Mouse (Mus musculus): ENCODE measurements around the gene Serpina6. TPM values are rescaled to one million over a fixed set of nuclear protein-coding genes. Genes with fewer than 3 reads are reported as not detected.
"Not testable (repeated sequence)": the region's sequence is repeated elsewhere in the genome, so short reads cannot be mapped to it uniquely, and the experiment has no call there.

The Serpina6 gene
- polyA plus RNA-seq, 1 experiment from 2014 or later, result 75.1 TPM

DNA sequence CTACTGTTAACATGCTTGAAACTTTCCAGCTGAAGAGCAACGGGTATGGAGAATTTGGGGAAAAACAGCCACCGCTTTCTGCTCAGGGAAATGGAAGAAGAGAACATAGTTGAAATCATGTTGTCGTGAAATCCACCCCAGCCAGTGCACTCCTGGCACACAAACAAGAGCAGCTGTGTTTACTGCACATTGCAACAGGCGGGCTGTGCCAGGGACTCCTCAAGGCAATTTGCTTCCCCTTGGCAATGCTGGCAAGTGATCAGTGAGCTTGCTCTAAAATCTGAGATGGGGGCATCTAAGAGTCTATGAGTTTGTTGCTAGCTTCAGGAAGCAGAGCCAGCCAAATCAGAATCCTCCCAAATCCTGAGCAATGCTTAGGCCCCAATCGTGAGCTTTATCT is 13.3 kb upstream of the Serpina6 start:
- ATAC-seq (replicated peaks; ENCODE audit: low FRiP score, low TSS enrichment, low read depth) (no peak), DNase-seq (ENCODE audit: low spot score) (no peak)
- H3K9me3 ChIP-seq (ENCODE audit: control insufficient read depth, low read length), result no peaks in the 10 kb centered on the region
- H3K4me2 ChIP-seq (ENCODE audit: low read length), result no peak overlapping the region
- no peaks in the 10 kb centered on the region for H3K36me3 ChIP-seq (ENCODE audit: control insufficient read depth, insufficient read depth, low read length)
- no peak overlapping the region for H3K27ac ChIP-seq (ENCODE audit: low read depth)
- no peaks in the 10 kb centered on the region for H3K4me1 ChIP-seq (replicated peaks; ENCODE audit: control insufficient read depth, insufficient read depth, low read length)
- 83% methylated on average over 5 of the region's 5 CpGs for WGBS
- H3K9ac ChIP-seq (ENCODE audit: low read length), result no peak overlapping the region
- no peaks in the 10 kb centered on the region for H3K27me3 ChIP-seq (replicated peaks; ENCODE audit: control insufficient read depth, insufficient read depth, low read length)
- no peak overlapping the region for H3K4me3 ChIP-seq (ENCODE audit: low read depth, low read length)

DNA sequence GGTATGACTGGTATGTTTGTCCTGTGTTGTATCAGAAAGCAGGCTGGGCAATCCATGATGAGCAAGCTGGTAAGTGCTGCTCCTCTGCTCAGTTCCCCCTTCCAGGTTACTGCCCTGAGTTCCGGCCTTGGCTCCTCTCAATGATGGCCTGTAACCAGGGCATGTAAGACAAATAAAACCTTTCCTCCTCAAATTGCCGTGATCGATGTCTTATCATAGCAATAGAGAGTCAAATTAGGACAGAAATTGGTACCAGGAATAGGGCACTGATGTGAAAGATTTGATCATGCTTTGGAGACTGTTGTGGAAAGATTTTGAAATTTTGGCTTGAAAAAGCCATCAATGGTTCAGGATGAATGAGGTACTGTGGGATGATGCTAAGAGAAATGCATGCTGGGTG is 8.3 kb upstream of the Serpina6 start:
- no peak for DNase-seq (ENCODE audit: low spot score)
- no peak for ATAC-seq (replicated peaks; ENCODE audit: low FRiP score, low TSS enrichment, low read depth)
- no peaks in the 10 kb centered on the region for H3K9me3 ChIP-seq (ENCODE audit: control insufficient read depth, low read length)

DNA sequence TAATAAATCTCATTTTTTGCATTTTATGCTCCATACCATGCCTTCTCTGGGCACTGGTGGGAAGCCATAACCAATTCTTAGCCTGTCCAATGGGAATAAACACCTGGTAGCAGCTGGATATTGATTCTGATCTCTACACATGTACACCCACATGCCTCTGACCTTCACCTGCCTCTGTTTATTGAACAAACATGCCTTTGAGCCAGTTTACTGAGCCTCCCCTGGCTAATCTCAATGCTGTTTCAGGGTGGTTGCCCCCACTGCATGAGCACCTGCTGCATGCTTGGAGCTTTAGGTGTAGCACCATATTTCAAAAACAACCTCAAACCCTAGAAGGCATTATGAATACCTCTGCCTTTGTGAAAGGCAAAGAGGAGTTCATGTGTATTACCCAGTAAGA is 5.0 kb upstream of the Serpina6 start:
- not testable (repeated sequence) for H3K9me3 ChIP-seq (ENCODE audit: control insufficient read depth, low read length); H3K4me1 ChIP-seq (replicated peaks; ENCODE audit: control insufficient read depth, insufficient read depth, low read length); H3K4me3 ChIP-seq (ENCODE audit: low read depth, low read length); H3K4me2 ChIP-seq (ENCODE audit: low read length); H3K27ac ChIP-seq (ENCODE audit: low read depth); H3K27me3 ChIP-seq (replicated peaks; ENCODE audit: control insufficient read depth, insufficient read depth, low read length); ATAC-seq (replicated peaks; ENCODE audit: low FRiP score, low TSS enrichment, low read depth); H3K36me3 ChIP-seq (ENCODE audit: control insufficient read depth, insufficient read depth, low read length); H3K9ac ChIP-seq (ENCODE audit: low read length); DNase-seq (ENCODE audit: low spot score)

More for the DNA sequence above, 8.3 kb upstream of the Serpina6 start:
- Histone ChIP-seq H3K27me3 (replicated peaks; ENCODE audit: control insufficient read depth, insufficient read depth, low read length) (no peaks in the 10 kb centered on the region), H3K4me2 (ENCODE audit: low read length) (no peak overlapping the region), H3K27ac (ENCODE audit: low read depth) (no peak overlapping the region), H3K4me3 (ENCODE audit: low read depth, low read length) (no peak overlapping the region), H3K4me1 (replicated peaks; ENCODE audit: control insufficient read depth, insufficient read depth, low read length) (no peaks in the 10 kb centered on the region), H3K36me3 (ENCODE audit: control insufficient read depth, insufficient read depth, low read length) (no peaks in the 10 kb centered on the region), H3K9ac (ENCODE audit: low read length) (no peak overlapping the region)
- 88% methylated on average over 3 of the region's 3 CpGs for WGBS

DNA sequence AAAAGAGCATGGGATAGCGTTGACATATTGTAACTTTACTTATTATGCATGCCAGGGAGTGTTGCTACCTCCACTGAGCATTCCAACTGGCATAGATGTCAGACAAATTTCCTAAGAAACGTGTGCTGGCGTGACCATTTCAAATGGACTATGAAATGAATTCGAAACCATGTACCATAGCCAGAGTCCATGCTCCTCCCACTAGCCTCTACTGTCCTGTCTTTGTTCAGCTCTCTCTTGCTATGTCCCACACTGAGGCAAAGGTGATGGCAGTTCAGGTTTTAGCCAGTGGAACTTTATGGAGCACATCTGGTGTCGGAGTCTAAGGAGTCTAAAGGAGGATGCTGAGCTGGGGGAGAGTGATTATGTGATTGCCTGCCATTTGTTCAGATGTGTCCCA is 3.1 kb upstream of the Serpina6 start:
- Histone ChIP-seq H3K9ac (ENCODE audit: low read length) (no peak overlapping the region), H3K36me3 (ENCODE audit: control insufficient read depth, insufficient read depth, low read length) (no peaks in the 10 kb centered on the region), H3K4me2 (ENCODE audit: low read length) (no peak overlapping the region), H3K4me3 (ENCODE audit: low read depth, low read length) (no peak overlapping the region), H3K27me3 (replicated peaks; ENCODE audit: control insufficient read depth, insufficient read depth, low read length) (no peaks in the 10 kb centered on the region), H3K9me3 (ENCODE audit: control insufficient read depth, low read length) (no peaks in the 10 kb centered on the region), H3K4me1 (replicated peaks; ENCODE audit: control insufficient read depth, insufficient read depth, low read length) (no peaks in the 10 kb centered on the region), H3K27ac (ENCODE audit: low read depth) (no peak overlapping the region)
- 86% methylated on average over 5 of the region's 5 CpGs for WGBS
- ATAC-seq (replicated peaks; ENCODE audit: low FRiP score, low TSS enrichment, low read depth), result no peak
- no peak for DNase-seq (ENCODE audit: low spot score)

DNA sequence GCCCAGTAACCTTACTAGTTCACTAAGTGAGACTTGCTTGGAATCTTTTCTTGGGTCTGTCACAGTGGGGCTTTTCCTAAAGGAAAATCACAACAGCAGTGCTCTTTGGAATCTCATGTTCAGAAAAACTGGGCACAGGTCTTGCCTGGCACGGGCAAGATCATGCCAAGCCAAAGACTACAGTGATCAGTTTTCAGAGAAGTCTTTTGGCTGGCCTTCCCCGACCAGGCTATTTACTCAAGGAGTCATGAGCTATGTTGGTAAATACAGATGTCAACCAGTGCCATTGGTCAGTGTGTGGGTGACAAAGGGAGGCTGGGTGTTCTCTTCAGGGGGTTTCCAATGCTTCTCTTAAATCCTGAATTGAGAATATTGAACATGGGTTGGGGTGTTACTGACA is 2.2 kb upstream of the Serpina6 start:
- H3K9me3 ChIP-seq (ENCODE audit: control insufficient read depth, low read length), result no peaks in the 10 kb centered on the region
- no peaks in the 10 kb centered on the region for H3K4me1 ChIP-seq (replicated peaks; ENCODE audit: control insufficient read depth, insufficient read depth, low read length)
- 78% methylated on average over 2 of the region's 2 CpGs for WGBS
- no peak overlapping the region for H3K4me2 ChIP-seq (ENCODE audit: low read length)
- no peaks in the 10 kb centered on the region for H3K27me3 ChIP-seq (replicated peaks; ENCODE audit: control insufficient read depth, insufficient read depth, low read length)
- H3K27ac ChIP-seq (ENCODE audit: low read depth), result no peak overlapping the region
- no peak overlapping the region for H3K4me3 ChIP-seq (ENCODE audit: low read depth, low read length)
- DNase-seq (ENCODE audit: low spot score) (no peak), ATAC-seq (replicated peaks; ENCODE audit: low FRiP score, low TSS enrichment, low read depth) (no peak)
- no peaks in the 10 kb centered on the region for H3K36me3 ChIP-seq (ENCODE audit: control insufficient read depth, insufficient read depth, low read length)
- H3K9ac ChIP-seq (ENCODE audit: low read length), result no peak overlapping the region

DNA sequence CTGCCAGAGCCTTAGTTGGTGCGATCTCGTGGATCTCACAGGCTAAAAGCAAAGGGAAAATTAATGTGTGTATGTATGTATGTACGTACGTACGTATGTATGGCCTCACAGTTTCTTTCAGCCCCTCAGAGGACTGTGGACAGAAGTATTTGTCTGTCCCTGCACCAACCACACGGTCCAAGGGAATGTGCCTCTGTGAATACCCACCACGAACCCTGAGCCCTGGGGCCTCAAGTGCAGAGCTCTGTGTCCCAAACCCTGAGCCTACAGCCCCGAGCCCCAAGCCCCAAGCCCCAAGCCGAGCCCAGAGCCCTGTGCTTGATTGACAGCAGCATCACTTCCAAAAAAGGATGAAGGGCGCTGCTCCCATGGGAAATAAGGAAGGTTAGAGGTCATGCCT is 979 bp upstream of the Serpina6 start:
- Histone ChIP-seq H3K4me1 (replicated peaks; ENCODE audit: control insufficient read depth, insufficient read depth, low read length) (no peaks in the 10 kb centered on the region), H3K36me3 (ENCODE audit: control insufficient read depth, insufficient read depth, low read length) (no peaks in the 10 kb centered on the region), H3K4me3 (ENCODE audit: low read depth, low read length) (no peak overlapping the region), H3K27ac (ENCODE audit: low read depth) (no peak overlapping the region), H3K27me3 (replicated peaks; ENCODE audit: control insufficient read depth, insufficient read depth, low read length) (no peaks in the 10 kb centered on the region), H3K4me2 (ENCODE audit: low read length) (no peak overlapping the region), H3K9ac (ENCODE audit: low read length) (no peak overlapping the region), H3K9me3 (ENCODE audit: control insufficient read depth, low read length) (no peaks in the 10 kb centered on the region)
- DNase-seq (ENCODE audit: low spot score), result no peak
- ATAC-seq (replicated peaks; ENCODE audit: low FRiP score, low TSS enrichment, low read depth), result no peak
- WGBS, result 79% methylated on average over 10 of the region's 10 CpGs

DNA sequence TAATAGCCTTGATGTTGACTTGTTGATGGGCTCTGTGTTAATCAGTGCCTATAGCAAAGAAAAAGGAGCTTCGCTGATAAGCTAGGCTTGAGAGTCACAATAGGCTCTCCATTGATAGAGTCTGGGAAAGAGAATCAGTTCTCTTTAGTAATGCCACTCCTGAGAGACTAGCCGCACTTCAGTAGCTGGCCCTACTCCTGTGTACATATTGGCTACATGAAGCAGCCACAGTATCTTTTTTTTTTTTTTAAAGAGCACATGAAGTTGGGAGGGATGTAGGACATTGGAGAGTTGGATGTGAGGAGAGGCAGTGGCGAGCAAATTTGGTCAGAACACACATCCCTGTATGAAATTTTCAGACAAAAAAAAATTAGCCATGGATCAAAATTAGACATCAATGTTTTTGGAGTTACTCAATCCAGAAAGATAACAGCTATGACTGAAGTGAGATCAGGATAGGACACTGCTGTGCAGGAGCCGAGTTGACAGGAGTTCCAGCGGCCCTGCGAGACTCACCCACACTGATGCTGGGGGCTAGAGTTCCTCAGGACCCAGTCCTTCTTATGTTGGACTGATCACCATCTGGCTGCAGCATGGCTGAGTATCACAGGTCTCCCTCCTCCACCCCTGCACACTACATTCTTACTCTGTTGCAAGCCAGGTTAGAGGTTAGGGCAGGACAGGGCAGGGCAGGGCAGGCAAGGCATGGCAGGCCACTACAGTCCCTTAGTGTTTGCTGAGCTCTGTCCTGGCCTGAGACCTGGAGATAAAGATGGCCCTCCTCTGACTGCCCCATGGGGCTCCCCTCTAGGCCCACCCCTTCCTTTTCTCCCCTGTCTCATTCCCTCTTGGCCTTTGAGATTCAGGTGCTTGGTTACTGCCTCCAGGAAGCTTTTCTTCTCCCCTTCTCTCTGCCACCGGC is 1.6 kb downstream of the Serpina6 start:
- H3K9me3 ChIP-seq (ENCODE audit: control insufficient read depth, low read length), result no peaks in the 10 kb centered on the region
- no peaks in the 10 kb centered on the region for H3K4me1 ChIP-seq (replicated peaks; ENCODE audit: control insufficient read depth, insufficient read depth, low read length)
- no peak for ATAC-seq (replicated peaks; ENCODE audit: low FRiP score, low TSS enrichment, low read depth)
- no peak overlapping the region for H3K9ac ChIP-seq (ENCODE audit: low read length)
- H3K27ac ChIP-seq (ENCODE audit: low read depth), result no peak overlapping the region
- no peaks in the 10 kb centered on the region for H3K27me3 ChIP-seq (replicated peaks; ENCODE audit: control insufficient read depth, insufficient read depth, low read length)
- no peak for DNase-seq (ENCODE audit: low spot score)
- WGBS, result 89% methylated on average over 7 of the region's 7 CpGs
- no peaks in the 10 kb centered on the region for H3K36me3 ChIP-seq (ENCODE audit: control insufficient read depth, insufficient read depth, low read length)
- H3K4me3 ChIP-seq (ENCODE audit: low read depth, low read length), result no peak overlapping the region
- H3K4me2 ChIP-seq (ENCODE audit: low read length), result no peak overlapping the region

DNA sequence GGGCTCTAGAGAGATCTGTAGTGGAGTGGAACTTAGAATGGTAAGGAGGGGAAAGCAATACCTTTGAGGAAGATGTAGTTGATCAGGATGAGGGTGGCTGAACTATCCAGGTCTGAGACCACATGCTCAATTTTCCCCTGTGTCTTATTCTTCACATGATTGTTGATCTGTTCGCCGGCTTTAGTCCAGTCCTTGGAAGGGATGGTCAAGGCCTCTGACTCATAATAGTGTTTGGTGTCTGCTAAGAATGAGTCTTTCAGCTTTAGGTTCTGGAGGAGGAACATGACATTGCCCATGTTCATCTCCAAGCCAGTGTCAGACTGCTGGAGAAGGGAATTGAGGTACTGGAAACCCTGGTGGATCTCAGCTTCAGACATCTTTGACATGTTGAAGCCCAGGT is 3.2 kb downstream of the Serpina6 start:
- Histone ChIP-seq H3K4me1 (replicated peaks; ENCODE audit: control insufficient read depth, insufficient read depth, low read length) (no peaks in the 10 kb centered on the region), H3K36me3 (ENCODE audit: control insufficient read depth, insufficient read depth, low read length) (no peaks in the 10 kb centered on the region), H3K9me3 (ENCODE audit: control insufficient read depth, low read length) (no peaks in the 10 kb centered on the region), H3K4me2 (ENCODE audit: low read length) (no peak overlapping the region), H3K27ac (ENCODE audit: low read depth) (no peak overlapping the region), H3K9ac (ENCODE audit: low read length) (no peak overlapping the region), H3K4me3 (ENCODE audit: low read depth, low read length) (no peak overlapping the region), H3K27me3 (replicated peaks; ENCODE audit: control insufficient read depth, insufficient read depth, low read length) (no peaks in the 10 kb centered on the region)
- DNase-seq (ENCODE audit: low spot score), result no peak
- WGBS, result 91% methylated on average over 2 of the region's 2 CpGs
- no peak for ATAC-seq (replicated peaks; ENCODE audit: low FRiP score, low TSS enrichment, low read depth)

DNA sequence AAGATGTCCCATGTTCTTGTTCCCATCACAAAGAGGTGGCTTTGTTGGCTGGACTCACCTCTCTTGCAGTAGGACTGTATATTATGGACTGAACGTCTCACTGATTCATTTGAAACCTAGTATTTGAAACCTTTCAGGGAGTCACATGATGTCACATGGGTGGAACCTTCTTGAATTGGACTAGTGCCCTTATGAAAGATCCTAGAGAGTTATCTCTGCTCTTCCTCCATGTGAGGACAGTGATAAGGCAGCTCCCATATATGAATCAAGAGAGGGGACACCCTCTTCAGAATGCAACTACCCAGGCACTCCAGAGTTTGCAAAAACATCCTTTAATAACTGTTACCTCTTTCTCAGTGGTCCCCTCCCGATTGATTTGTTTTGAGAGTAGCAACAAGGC is 10.7 kb downstream of the Serpina6 start:
- ATAC-seq (replicated peaks; ENCODE audit: low FRiP score, low TSS enrichment, low read depth), result no peak
- Histone ChIP-seq H3K9ac (ENCODE audit: low read length) (no peak overlapping the region), H3K4me2 (ENCODE audit: low read length) (no peak overlapping the region), H3K9me3 (ENCODE audit: control insufficient read depth, low read length) (no peaks in the 10 kb centered on the region), H3K4me1 (replicated peaks; ENCODE audit: control insufficient read depth, insufficient read depth, low read length) (no peaks in the 10 kb centered on the region), H3K36me3 (ENCODE audit: control insufficient read depth, insufficient read depth, low read length) (no peaks in the 10 kb centered on the region), H3K27ac (ENCODE audit: low read depth) (no peak overlapping the region), H3K4me3 (ENCODE audit: low read depth, low read length) (no peak overlapping the region), H3K27me3 (replicated peaks; ENCODE audit: control insufficient read depth, insufficient read depth, low read length) (no peaks in the 10 kb centered on the region)
- peak; percentile 3 for DNase-seq (ENCODE audit: low spot score)
- WGBS, result 84% methylated on average over 2 of the region's 2 CpGs
